Mouse (Mus musculus) megakaryocyte progenitor cell, adult 5-6 weeks (primary cell): Measurements from ENCODE around the gene Palmd. TPM values are rescaled to one million over a fixed set of nuclear protein-coding genes. Genes with fewer than 3 reads are reported as not detected.

ENCODE experiments used
- ATAC-seq: replicated peaks from 2 replicates; pipeline ENCODE4 v1.8.0; 2016; ENCODE audit warnings: mild to moderate bottlenecking, moderate TSS enrichment, inconsistent platforms; ENCODE audit not compliant: poor library complexity
- total RNA-seq, 2 experiments: library from RNA; stranded (forward) in 1 of 2; stranded (reverse) in 1 of 2; fragments of 157-497, 149-512 nt in 1 of 2; fragments of 200-1000 nt in 1 of 2; gene quantifications; 2 replicates each; pipeline versions ENCODE4 v1.2.3 to v1.2.4; 2015 to 2017

The Palmd gene
- not detected in 2 replicates for total RNA-seq (2015)
- total RNA-seq (2017): not detected in 2 replicates

GRCm38 (mm10) chr3:116968540-116968997 is at the start of gene Palmd:
Palmd (minus strand) TSS chr3:116968987.
- peak; percentile 19; the same call in 1 of the 2 replicates for ATAC-seq

- no peak for ATAC-seq
Observed at GRCm38 (mm10) chr3:117010182-117010581, 41.4 kb upstream of the Palmd start.

GRCm38 (mm10) chr3:117007340-117007739 is 38.6 kb upstream of the Palmd start:
- ATAC-seq: no peak

GRCm38 (mm10) chr3:117006636-117007035 is 37.8 kb upstream of the Palmd start:
- no peak for ATAC-seq

GRCm38 (mm10) chr3:117003379-117003778 is 34.6 kb upstream of the Palmd start:
- no peak for ATAC-seq

- no peak for ATAC-seq
Observed at GRCm38 (mm10) chr3:117001686-117002485, 33.1 kb upstream of the Palmd start.

- ATAC-seq: no peak
Observed at GRCm38 (mm10) chr3:116993011-116993410, 24.2 kb upstream of the Palmd start.

- ATAC-seq: 0 out of 2 replicates have a peak, but pooled peaks have one; percentile 34
Observed at GRCm38 (mm10) chr3:116991180-116991579, 22.4 kb upstream of the Palmd start.

GRCm38 (mm10) chr3:116988221-116988620 is 19.4 kb upstream of the Palmd start:
- no peak for ATAC-seq

GRCm38 (mm10) chr3:116986451-116986850 is 17.7 kb upstream of the Palmd start:
- ATAC-seq: no peak

GRCm38 (mm10) chr3:116985741-116986140 is 17.0 kb upstream of the Palmd start:
- no peak for ATAC-seq

GRCm38 (mm10) chr3:116985042-116985455 is 16.3 kb upstream of the Palmd start:
- ATAC-seq: no peak

- peak; percentile 52 for ATAC-seq
Observed at GRCm38 (mm10) chr3:116981811-116982575, 13.2 kb upstream of the Palmd start.

- no peak for ATAC-seq
Observed at GRCm38 (mm10) chr3:116969786-116970185, 999 bp upstream of the Palmd start.

GRCm38 (mm10) chr3:116969003-116969402 is 216 bp upstream of the Palmd start:
- ATAC-seq: peak; percentile 32; the same call in 1 of the 2 replicates

GRCm38 (mm10) chr3:116967967-116968366 is 820 bp downstream of the Palmd start, which contains the start of gene 4930455H04Rik:
4930455H04Rik (plus strand) TSS chr3:116968267.
- no peak for ATAC-seq

GRCm38 (mm10) chr3:116967436-116967835 is 1.4 kb downstream of the Palmd start:
- ATAC-seq: no peak

GRCm38 (mm10) chr3:116966800-116967199 is 2.0 kb downstream of the Palmd start:
- ATAC-seq: no peak

- peak; percentile 96 for ATAC-seq
Observed at GRCm38 (mm10) chr3:116966225-116966624, 2.6 kb downstream of the Palmd start.

- ATAC-seq: no peak
Observed at GRCm38 (mm10) chr3:116964426-116964825, 4.4 kb downstream of the Palmd start.

GRCm38 (mm10) chr3:116963213-116963612 is 5.6 kb downstream of the Palmd start:
- ATAC-seq: no peak
